Mouse (Mus musculus): Measurements from ENCODE around the gene Hcn2. TPM values are rescaled to one million over a fixed set of nuclear protein-coding genes. Genes with fewer than 3 reads are reported as not detected.

Hcn2 gene
- polyA plus RNA-seq, 2 experiments = 0.09 TPM; not detected in 1

GRCm38 (mm10) chr10:79728323-79729249, 12.2 kb downstream of the Hcn2 start:
- Histone ChIP-seq H3K9me3 (ENCODE audit: control insufficient read depth, low read length) (no peaks in the 10 kb centered on the region), H3K27me3 (ENCODE audit: control insufficient read depth, insufficient read depth, low read length) (no peaks in the 10 kb centered on the region), H3K27ac (no peak overlapping the region), H3K4me2 (ENCODE audit: low read depth) (no peak overlapping the region), H3K4me3 (ENCODE audit: insufficient read depth in 1 of 2, low read depth in 2 of 2, low read length in 2 of 2) (no peak overlapping the region), H3K9ac (replicated peaks) (no peak overlapping the region), H3K36me3 (replicated peaks; ENCODE audit: control insufficient read depth, insufficient read depth, low read depth) (no peaks in the 10 kb centered on the region), H3K4me1 (replicated peaks; ENCODE audit: control insufficient read depth in 2 of 2, insufficient read depth in 2 of 2, low read length in 1 of 2) (no peaks in the 10 kb centered on the region)
- TF ChIP-seq EP300 (IDR thresholded peaks at IDR 0.05; ENCODE audit: low read depth) (no peak), CTCF (IDR thresholded peaks at IDR 0.05; ENCODE audit: low read depth) (no peak)
- no peak for DNase-seq (ENCODE audit: low read depth in 3 of 3, low spot score in 3 of 3)
- ATAC-seq (ENCODE audit: insufficient read depth) = no peak
- WGBS (ENCODE audit: insufficient replicate concordance) = 57% methylated on average over 28 of the region's 28 CpGs

GRCm38 (mm10) chr10:79729357-79729965, 13.0 kb downstream of the Hcn2 start:
- no peaks in the 10 kb centered on the region for H3K27me3 ChIP-seq (ENCODE audit: control insufficient read depth, insufficient read depth, low read length)
- no peaks in the 10 kb centered on the region for H3K36me3 ChIP-seq (replicated peaks; ENCODE audit: control insufficient read depth, insufficient read depth, low read depth)
- no peak for ATAC-seq (ENCODE audit: insufficient read depth)
- H3K4me3 ChIP-seq (ENCODE audit: insufficient read depth in 1 of 2, low read depth in 2 of 2, low read length in 2 of 2) = no peak overlapping the region
- TF ChIP-seq CTCF (IDR thresholded peaks at IDR 0.05; ENCODE audit: low read depth) (no peak), EP300 (IDR thresholded peaks at IDR 0.05; ENCODE audit: low read depth) (no peak)
- H3K9ac ChIP-seq (replicated peaks) = no peak overlapping the region
- no peak overlapping the region for H3K27ac ChIP-seq
- no peaks in the 10 kb centered on the region for H3K9me3 ChIP-seq (ENCODE audit: control insufficient read depth, low read length)
- 72% methylated on average over 13 of the region's 13 CpGs for WGBS (ENCODE audit: insufficient replicate concordance)
- DNase-seq (ENCODE audit: low read depth in 3 of 3, low spot score in 3 of 3) = no peak
- H3K4me1 ChIP-seq (replicated peaks; ENCODE audit: control insufficient read depth in 2 of 2, insufficient read depth in 2 of 2, low read length in 1 of 2) = no peaks in the 10 kb centered on the region
- H3K4me2 ChIP-seq (ENCODE audit: low read depth) = no peak overlapping the region

GRCm38 (mm10) chr10:79732500-79732899, 16.1 kb downstream of the Hcn2 start:
- H3K36me3 ChIP-seq (replicated peaks; ENCODE audit: control insufficient read depth, insufficient read depth, low read depth) = no peaks in the 10 kb centered on the region; the same call in 1 of the 2 replicates
- H3K9me3 ChIP-seq (ENCODE audit: control insufficient read depth, low read length) = no peaks in the 10 kb centered on the region
- no peak overlapping the region for H3K4me3 ChIP-seq (ENCODE audit: insufficient read depth in 1 of 2, low read depth in 2 of 2, low read length in 2 of 2)
- no peaks in the 10 kb centered on the region for H3K27me3 ChIP-seq (ENCODE audit: control insufficient read depth, insufficient read depth, low read length)
- TF ChIP-seq EP300 (IDR thresholded peaks at IDR 0.05; ENCODE audit: low read depth) (no peak), CTCF (IDR thresholded peaks at IDR 0.05; ENCODE audit: low read depth) (peak; percentile 79)
- H3K4me1 ChIP-seq (replicated peaks; ENCODE audit: control insufficient read depth in 2 of 2, insufficient read depth in 2 of 2, low read length in 1 of 2) = no peaks in the 10 kb centered on the region
- no peak overlapping the region for H3K27ac ChIP-seq
- H3K4me2 ChIP-seq (ENCODE audit: low read depth) = no peak overlapping the region
- no peak for DNase-seq (ENCODE audit: low read depth in 3 of 3, low spot score in 3 of 3)
- 79% methylated on average over 1 of the region's 1 CpGs for WGBS (ENCODE audit: insufficient replicate concordance)
- no peak overlapping the region for H3K9ac ChIP-seq (replicated peaks)
- no peak for ATAC-seq (ENCODE audit: insufficient read depth)

- H3K9ac ChIP-seq (replicated peaks) = no peak overlapping the region
- TF ChIP-seq EP300 (IDR thresholded peaks at IDR 0.05; ENCODE audit: low read depth) (no peak), CTCF (IDR thresholded peaks at IDR 0.05; ENCODE audit: low read depth) (no peak)
- no peak for ATAC-seq (ENCODE audit: insufficient read depth)
- H3K4me2 ChIP-seq (ENCODE audit: low read depth) = no peak overlapping the region
- no peaks in the 10 kb centered on the region; the same call in 1 of the 2 replicates for H3K36me3 ChIP-seq (replicated peaks; ENCODE audit: control insufficient read depth, insufficient read depth, low read depth)
- H3K27me3 ChIP-seq (ENCODE audit: control insufficient read depth, insufficient read depth, low read length) = no peaks in the 10 kb centered on the region
- no peak overlapping the region for H3K4me3 ChIP-seq (ENCODE audit: insufficient read depth in 1 of 2, low read depth in 2 of 2, low read length in 2 of 2)
- no peak for DNase-seq (ENCODE audit: low read depth in 3 of 3, low spot score in 3 of 3)
- no peak overlapping the region for H3K27ac ChIP-seq
- no peaks in the 10 kb centered on the region for H3K4me1 ChIP-seq (replicated peaks; ENCODE audit: control insufficient read depth in 2 of 2, insufficient read depth in 2 of 2, low read length in 1 of 2)
- H3K9me3 ChIP-seq (ENCODE audit: control insufficient read depth, low read length) = no peaks in the 10 kb centered on the region
- WGBS (ENCODE audit: insufficient replicate concordance) = 90% methylated on average over 15 of the region's 15 CpGs
Measured at GRCm38 (mm10) chr10:79733847-79734246, 17.4 kb downstream of the Hcn2 start.

- H3K27ac ChIP-seq = no peak overlapping the region
- no peak overlapping the region for H3K9ac ChIP-seq (replicated peaks)
- peaks cover 11% of the 10 kb centered on the region for H3K36me3 ChIP-seq (replicated peaks; ENCODE audit: control insufficient read depth, insufficient read depth, low read depth)
- H3K4me1 ChIP-seq (replicated peaks; ENCODE audit: control insufficient read depth in 2 of 2, insufficient read depth in 2 of 2, low read length in 1 of 2) = no peaks in the 10 kb centered on the region
- no peak overlapping the region for H3K4me2 ChIP-seq (ENCODE audit: low read depth)
- WGBS (ENCODE audit: insufficient replicate concordance) = 62% methylated on average over 51 of the region's 52 CpGs
- H3K9me3 ChIP-seq (ENCODE audit: control insufficient read depth, low read length) = no peaks in the 10 kb centered on the region
- DNase-seq (ENCODE audit: low read depth in 3 of 3, low spot score in 3 of 3) = no peak
- ATAC-seq (ENCODE audit: insufficient read depth) = no peak
- TF ChIP-seq EP300 (IDR thresholded peaks at IDR 0.05; ENCODE audit: low read depth) (no peak), CTCF (IDR thresholded peaks at IDR 0.05; ENCODE audit: low read depth) (no peak)
- H3K4me3 ChIP-seq (ENCODE audit: insufficient read depth in 1 of 2, low read depth in 2 of 2, low read length in 2 of 2) = no peak overlapping the region
- no peaks in the 10 kb centered on the region for H3K27me3 ChIP-seq (ENCODE audit: control insufficient read depth, insufficient read depth, low read length)
Measured at GRCm38 (mm10) chr10:79735361-79735760, 18.9 kb downstream of the Hcn2 start.
